9 mouse cellular contexts compared by ENCODE assay signal in the genomic region with DNA sequence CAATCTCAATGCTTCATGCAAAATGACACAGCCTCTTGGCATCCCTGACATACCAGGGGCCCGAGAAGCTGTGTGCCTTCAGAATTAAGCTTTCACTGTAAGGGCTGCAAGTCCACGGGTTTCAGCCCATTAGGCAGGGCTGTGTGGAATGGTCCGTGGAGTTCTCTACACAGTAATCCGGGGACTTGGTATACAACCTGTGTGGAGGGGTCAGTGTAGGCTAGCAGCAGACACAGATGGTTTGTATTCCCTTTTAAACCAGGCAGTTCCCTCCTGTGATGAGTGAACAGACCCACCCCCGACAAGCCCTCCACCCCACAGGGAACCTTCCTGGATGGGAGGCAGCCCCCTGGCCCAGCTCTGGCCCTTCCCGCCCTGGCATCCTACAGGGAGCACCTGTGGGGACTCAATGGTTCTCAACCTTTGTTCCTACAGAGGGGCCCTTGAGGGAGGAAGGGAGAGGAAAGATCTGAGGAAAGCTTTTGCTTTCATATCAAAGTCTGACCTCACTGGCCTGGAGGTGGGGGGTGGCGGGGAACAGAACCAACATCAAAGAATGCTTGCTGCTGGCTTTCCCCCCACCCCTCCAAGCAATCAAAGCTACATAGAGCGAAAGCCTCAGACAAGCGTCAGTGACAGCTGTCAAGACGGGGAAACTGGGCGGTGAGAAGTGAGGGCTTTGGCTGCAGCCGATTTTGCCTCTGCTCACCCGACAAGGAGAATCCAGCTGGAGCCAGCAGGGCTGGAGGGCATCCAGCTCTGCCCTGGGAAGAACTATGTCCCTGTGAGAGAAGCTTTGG.
A peak's percentile ranks its signal among the peaks of the same experiment; 100 is the strongest.
DNase-seq lines count a peak whose midpoint lies in the region; ATAC-seq and TF ChIP-seq lines count a peak whose summit lies in the region.
"Had no signal": no experiment of that assay in that cellular context is flagged by ENCODE, and none has a peak within 500 bp of the region (broad histone marks: within the 10 kb centered on the region; RNA-seq: fewer than 3 reads in every experiment).

No protein-coding gene starts in this region.

- intact Hi-C loops in heart, postnatal 25 days (cut with DNase I) = no loop called here

- H3K4me3 ChIP-seq in forebrain, embryonic 13.5 days = no peak overlapping the region
- no peak overlapping the region for H3K4me3 ChIP-seq in hindbrain, postnatal 0 days (ENCODE audit: low read length)
- H3K4me3 ChIP-seq: liver, embryonic 13.5 days had no signal

- no peaks in the 10 kb centered on the region for H3K9me3 ChIP-seq in forebrain, embryonic 13.5 days (replicated peaks)
- no peaks in the 10 kb centered on the region for H3K9me3 ChIP-seq in hindbrain, postnatal 0 days (ENCODE audit: low read length)
- H3K9me3 ChIP-seq: liver, embryonic 13.5 days had no signal

- H3K9ac ChIP-seq in forebrain, embryonic 13.5 days = no peak overlapping the region
- H3K9ac ChIP-seq in hindbrain, postnatal 0 days (replicated peaks; ENCODE audit: low read length) = no peak overlapping the region
- H3K9ac ChIP-seq: liver, embryonic 13.5 days had no signal

- WGBS in forebrain, embryonic 13.5 days = 13% methylated on average over 13 of the region's 13 CpGs
- WGBS in hindbrain, postnatal 0 days = 16% methylated on average over 13 of the region's 13 CpGs

- no peaks in the 10 kb centered on the region for H3K27me3 ChIP-seq in forebrain, embryonic 13.5 days
- H3K27me3 ChIP-seq in hindbrain, postnatal 0 days (ENCODE audit: insufficient read depth, low read length) = no peaks in the 10 kb centered on the region
- H3K27me3 ChIP-seq: liver, embryonic 13.5 days had no signal

- peaks cover 12% of the 10 kb centered on the region for H3K4me1 ChIP-seq in forebrain, embryonic 13.5 days
- H3K4me1 ChIP-seq in hindbrain, postnatal 0 days (ENCODE audit: insufficient read depth, low read length) = peaks cover 21% of the 10 kb centered on the region

- H3K4me2 ChIP-seq in forebrain, embryonic 13.5 days = no peak overlapping the region
- H3K4me2 ChIP-seq in hindbrain, postnatal 0 days (ENCODE audit: low read depth, low read length) = peak overlapping the region; percentile 10; the same call in 1 of the 2 replicates
- H3K4me2 ChIP-seq: liver, embryonic 13.5 days had no signal

- TF ChIP-seq CTCF in hindbrain, postnatal 0 days (IDR thresholded peaks at IDR 0.05; ENCODE audit: low read depth) = no peak

- peak; percentile 95 for DNase-seq in heart, adult 11 months
- no peak for DNase-seq in heart, postnatal 25 days (ENCODE audit: low spot score)
- peak; percentile 39 for DNase-seq in hindbrain, postnatal 0 days (ENCODE audit: low spot score)
- DNase-seq in lung, postnatal 25 days (ENCODE audit: low spot score) = peak; percentile 50
- DNase-seq in liver = no peak
- DNase-seq in testis, postnatal 10 days (ENCODE audit: low spot score) = no peak
- no peak for DNase-seq in cerebellum, adult 11-12 months
- DNase-seq: liver, embryonic 13.5 days had no signal

- ATAC-seq in forebrain, embryonic 13.5 days = peak; percentile 50; the same call in 1 of the 2 replicates
- ATAC-seq in hindbrain, postnatal 0 days = peak; percentile 36; the same call in 1 of the 2 replicates

- no peaks in the 10 kb centered on the region for H3K36me3 ChIP-seq in forebrain, embryonic 13.5 days (ENCODE audit: poor library complexity, severe bottlenecking)
- H3K36me3 ChIP-seq in hindbrain, postnatal 0 days (ENCODE audit: insufficient read depth, low read length) = no peaks in the 10 kb centered on the region

- no peak overlapping the region for H3K27ac ChIP-seq in forebrain, embryonic 13.5 days
- H3K27ac ChIP-seq in hindbrain, postnatal 0 days = peak overlapping the region; percentile 15; the same call in 1 of the 2 replicates
- H3K27ac ChIP-seq: liver, embryonic 13.5 days had no signal

Comparison
In these comparisons a context has a peak if more than half of its experiments do, and no peak if none do; other contexts are left out.
1. DNase-seq: peak in heart, adult 11 months (single experiment), hindbrain, postnatal 0 days (single experiment) and lung, postnatal 25 days (single experiment); none in heart, postnatal 25 days (single experiment), liver (single experiment), testis, postnatal 10 days (single experiment) and cerebellum, adult 11-12 months (single experiment).